Mouse (Mus musculus) midbrain, embryonic 10.5 days (tissue): ENCODE measurements around the gene Cmbl. TPM values are rescaled to one million over a fixed set of nuclear protein-coding genes. Genes with fewer than 3 reads are reported as not detected.
A peak's percentile ranks its signal among the peaks of the same experiment; 100 is the strongest.

Experiments
- DNase-seq: peaks from one replicate; pipeline ENCODE4 v3.0.0-alpha.2; 2017; ENCODE audit warnings: low spot score
- H3K27ac ChIP-seq: fragments of 300-500 bp; sonication (generic); replicated peaks from 2 replicates; pipeline ENCODE4 v1.5.1; 2016; ENCODE audit warnings: mild to moderate bottlenecking
- H3K27me3 ChIP-seq: fragments of 300-500 bp; sonication (generic); 2 replicates; pipeline ENCODE4 v1.6.1; 2016; ENCODE audit warnings: low read depth, mild to moderate bottlenecking; ENCODE audit not compliant: poor library complexity, severe bottlenecking
- H3K36me3 ChIP-seq: fragments of 300-500 bp; sonication (generic); 2 replicates; pipeline ENCODE4 v1.6.1; 2016; ENCODE audit warnings: mild to moderate bottlenecking, moderate library complexity
- H3K4me1 ChIP-seq: fragments of 300-500 bp; sonication (generic); 2 replicates; pipeline ENCODE4 v1.6.1; 2016
- H3K4me3 ChIP-seq: fragments of 300-500 bp; sonication (generic); 2 replicates; pipeline ENCODE4 v1.5.1; 2016; ENCODE audit warnings: mild to moderate bottlenecking, moderate library complexity
- H3K9me3 ChIP-seq: fragments of 300-500 bp; sonication (generic); replicated peaks from 2 replicates; pipeline ENCODE4 v1.6.1; 2016; ENCODE audit warnings: mild to moderate bottlenecking
- WGBS: fragments of 180-500 bp; shearing (Covaris S2); methylation state at CpG from one replicate; pipeline ENCODE4 v1.1.7; 2016; 5-methylcytosine and 5-hydroxymethylcytosine counted together
- polyA plus RNA-seq: library from polyadenylated mRNA; unstranded; fragments of >200 nt; fragmentation: Nextera tagmentation; extraction: Ambion mirVana; gene quantifications from 2 replicates; pipeline ENCODE4 v1.2.1, GENCODE M21; 2016

Gene Cmbl
- polyA plus RNA-seq, 1 experiment from 2014 or later: 1.6 TPM

GRCm38 (mm10) chr15:31533529-31533928 is 31.7 kb upstream of the Cmbl start:
- H3K27ac ChIP-seq: no peak overlapping the region
- no peak overlapping the region for H3K4me3 ChIP-seq
- H3K9me3 ChIP-seq: no peaks in the 10 kb centered on the region
- no peaks in the 10 kb centered on the region for H3K36me3 ChIP-seq
- WGBS: 92% methylated on average over 2 of the region's 2 CpGs
- H3K27me3 ChIP-seq: no peaks in the 10 kb centered on the region
- H3K4me1 ChIP-seq: peaks cover 49% of the 10 kb centered on the region
- no peak for DNase-seq

- Histone ChIP-seq H3K4me1 (peaks cover 38% of the 10 kb centered on the region), H3K36me3 (no peaks in the 10 kb centered on the region), H3K27me3 (no peaks in the 10 kb centered on the region), H3K9me3 (no peaks in the 10 kb centered on the region), H3K4me3 (no peak overlapping the region), H3K27ac (peak overlapping the region; percentile 81)
- no peak for DNase-seq
- 86% methylated on average over 7 of the region's 7 CpGs for WGBS
Measured at GRCm38 (mm10) chr15:31534421-31535258, 30.5 kb upstream of the Cmbl start.

- Histone ChIP-seq H3K27me3 (no peaks in the 10 kb centered on the region), H3K4me3 (0 out of 2 replicates have a peak overlapping the region, but pooled peaks have one; percentile 17), H3K4me1 (peaks cover 37% of the 10 kb centered on the region), H3K36me3 (no peaks in the 10 kb centered on the region), H3K27ac (peak overlapping the region; percentile 81), H3K9me3 (no peaks in the 10 kb centered on the region)
- no peak for DNase-seq
- WGBS: 38% methylated on average over 8 of the region's 8 CpGs
Measured at GRCm38 (mm10) chr15:31535259-31535855, 29.8 kb upstream of the Cmbl start.

GRCm38 (mm10) chr15:31536051-31536737 is 29.0 kb upstream of the Cmbl start:
- peak overlapping the region; percentile 81 for H3K27ac ChIP-seq
- DNase-seq: peak; percentile 79
- 12% methylated on average over 7 of the region's 7 CpGs for WGBS

GRCm38 (mm10) chr15:31537706-31538105 is 27.5 kb upstream of the Cmbl start:
- no peaks in the 10 kb centered on the region for H3K27me3 ChIP-seq
- 88% methylated on average over 2 of the region's 2 CpGs for WGBS
- H3K4me3 ChIP-seq: no peak overlapping the region
- H3K36me3 ChIP-seq: no peaks in the 10 kb centered on the region
- no peak overlapping the region for H3K27ac ChIP-seq
- no peak for DNase-seq
- no peaks in the 10 kb centered on the region for H3K9me3 ChIP-seq
- H3K4me1 ChIP-seq: peaks cover 41% of the 10 kb centered on the region

More at GRCm38 (mm10) chr15:31536051-31536737, 29.0 kb upstream of the Cmbl start:
- H3K36me3 ChIP-seq: no peaks in the 10 kb centered on the region
- 0 out of 2 replicates have a peak overlapping the region, but pooled peaks have one; percentile 17 for H3K4me3 ChIP-seq
- peaks cover 37% of the 10 kb centered on the region for H3K4me1 ChIP-seq
- H3K9me3 ChIP-seq: no peaks in the 10 kb centered on the region
- no peaks in the 10 kb centered on the region for H3K27me3 ChIP-seq

GRCm38 (mm10) chr15:31538346-31538745 is 26.8 kb upstream of the Cmbl start:
- H3K4me1 ChIP-seq: peaks cover 46% of the 10 kb centered on the region
- H3K27ac ChIP-seq: no peak overlapping the region
- no peaks in the 10 kb centered on the region for H3K9me3 ChIP-seq
- no peak for DNase-seq
- H3K27me3 ChIP-seq: no peaks in the 10 kb centered on the region
- 89% methylated on average over 3 of the region's 3 CpGs for WGBS
- H3K36me3 ChIP-seq: no peaks in the 10 kb centered on the region
- no peak overlapping the region for H3K4me3 ChIP-seq

- Histone ChIP-seq H3K27ac (no peak overlapping the region), H3K4me1 (peaks cover 46% of the 10 kb centered on the region), H3K36me3 (no peaks in the 10 kb centered on the region), H3K4me3 (no peak overlapping the region), H3K27me3 (no peaks in the 10 kb centered on the region), H3K9me3 (no peaks in the 10 kb centered on the region)
- WGBS: 77% methylated on average over 9 of the region's 9 CpGs
- no peak for DNase-seq
Measured at GRCm38 (mm10) chr15:31539643-31540512, 25.3 kb upstream of the Cmbl start.

GRCm38 (mm10) chr15:31540513-31540802 is 24.7 kb upstream of the Cmbl start:
- H3K36me3 ChIP-seq: no peaks in the 10 kb centered on the region
- DNase-seq: no peak
- H3K4me3 ChIP-seq: no peak overlapping the region
- H3K27me3 ChIP-seq: no peaks in the 10 kb centered on the region
- no peaks in the 10 kb centered on the region for H3K9me3 ChIP-seq
- H3K27ac ChIP-seq: no peak overlapping the region
- 82% methylated on average over 1 of the region's 1 CpGs for WGBS
- peaks cover 40% of the 10 kb centered on the region for H3K4me1 ChIP-seq

GRCm38 (mm10) chr15:31542013-31542958 is 22.9 kb upstream of the Cmbl start:
- DNase-seq: peak; percentile 36
- H3K36me3 ChIP-seq: no peaks in the 10 kb centered on the region

GRCm38 (mm10) chr15:31543246-31543645 is 21.9 kb upstream of the Cmbl start:
- WGBS: 15% methylated on average over 3 of the region's 3 CpGs
- Histone ChIP-seq H3K4me3 (no peak overlapping the region), H3K36me3 (no peaks in the 10 kb centered on the region), H3K4me1 (peaks cover 22% of the 10 kb centered on the region), H3K9me3 (no peaks in the 10 kb centered on the region), H3K27ac (no peak overlapping the region; the same call in 1 of the 2 replicates), H3K27me3 (no peaks in the 10 kb centered on the region)
- no peak for DNase-seq

More at GRCm38 (mm10) chr15:31542013-31542958, 22.9 kb upstream of the Cmbl start:
- peaks cover 22% of the 10 kb centered on the region for H3K4me1 ChIP-seq
- H3K4me3 ChIP-seq: 0 out of 2 replicates have a peak overlapping the region, but pooled peaks have one; percentile 20
- no peaks in the 10 kb centered on the region for H3K9me3 ChIP-seq
- H3K27me3 ChIP-seq: no peaks in the 10 kb centered on the region
- H3K27ac ChIP-seq: peak overlapping the region; percentile 82
- 10% methylated on average over 10 of the region's 10 CpGs for WGBS

GRCm38 (mm10) chr15:31545058-31545457 is 20.1 kb upstream of the Cmbl start:
- no peaks in the 10 kb centered on the region for H3K27me3 ChIP-seq
- no peaks in the 10 kb centered on the region for H3K9me3 ChIP-seq
- no peak overlapping the region for H3K27ac ChIP-seq
- DNase-seq: no peak
- H3K36me3 ChIP-seq: no peaks in the 10 kb centered on the region
- H3K4me3 ChIP-seq: no peak overlapping the region
- 91% methylated on average over 1 of the region's 1 CpGs for WGBS
- H3K4me1 ChIP-seq: peaks cover 22% of the 10 kb centered on the region
